Mouse (Mus musculus): ENCODE data around the gene Dpysl4. TPM values are rescaled to one million over a fixed set of nuclear protein-coding genes. Genes with fewer than 3 reads are reported as not detected.

Gene Dpysl4
- 3.7 and 4.3 TPM in 2 replicates for polyA plus RNA-seq (2012; rRNA removed)

DNA sequence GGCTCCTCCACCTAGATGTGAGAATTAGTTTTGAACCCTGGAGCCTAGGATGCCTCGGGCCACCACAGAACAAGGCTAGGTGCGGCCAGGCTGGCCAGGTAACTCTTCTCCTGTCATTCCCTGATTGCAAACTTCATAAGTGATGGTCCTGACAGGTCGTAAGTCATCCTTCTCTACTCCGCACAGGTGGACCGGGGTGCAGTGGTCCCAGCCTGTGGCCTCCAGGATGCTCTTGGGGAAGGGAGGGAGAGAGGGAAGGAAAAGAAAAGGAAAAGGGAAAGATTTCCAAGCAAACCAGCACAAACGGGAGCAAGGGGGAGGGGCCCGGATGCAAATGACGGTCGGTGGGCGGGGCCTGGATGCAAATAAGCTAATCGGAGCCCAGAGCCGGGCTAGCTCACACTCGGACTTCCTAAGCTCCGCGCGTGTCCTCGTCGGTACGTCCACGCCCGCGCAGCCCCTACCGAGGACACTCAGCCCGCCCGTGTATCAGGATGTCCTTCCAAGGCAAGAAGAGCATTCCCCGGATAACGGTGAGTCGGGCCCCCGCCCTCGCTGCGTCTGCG lies at the start of gene Dpysl4:
Dpysl4 (plus strand) TSS at position 373 of the 566 bp plus-strand sequence.
- no peak for DNase-seq (ENCODE audit: low spot score)

DNA sequence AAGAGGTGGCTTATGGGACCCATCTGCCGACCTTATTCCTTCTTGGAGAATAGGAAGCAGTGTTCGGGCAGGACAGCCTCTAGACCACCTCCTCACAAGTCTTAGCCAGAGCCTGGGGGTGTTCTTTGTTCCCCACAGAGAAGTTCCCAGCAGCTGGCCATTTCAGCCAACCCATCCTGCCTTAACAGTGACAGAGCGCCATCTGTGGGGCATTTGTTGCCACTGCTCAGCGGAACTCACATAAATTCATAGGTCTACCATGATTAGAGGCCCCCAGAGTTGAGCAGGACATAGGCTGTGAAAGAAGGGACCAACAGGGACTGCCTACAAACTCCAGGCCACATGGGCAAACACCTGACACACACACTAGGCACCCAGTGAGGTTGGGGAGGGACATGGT lies 22.4 kb upstream of the Dpysl4 start:
- no peak for DNase-seq (ENCODE audit: low spot score)

DNA sequence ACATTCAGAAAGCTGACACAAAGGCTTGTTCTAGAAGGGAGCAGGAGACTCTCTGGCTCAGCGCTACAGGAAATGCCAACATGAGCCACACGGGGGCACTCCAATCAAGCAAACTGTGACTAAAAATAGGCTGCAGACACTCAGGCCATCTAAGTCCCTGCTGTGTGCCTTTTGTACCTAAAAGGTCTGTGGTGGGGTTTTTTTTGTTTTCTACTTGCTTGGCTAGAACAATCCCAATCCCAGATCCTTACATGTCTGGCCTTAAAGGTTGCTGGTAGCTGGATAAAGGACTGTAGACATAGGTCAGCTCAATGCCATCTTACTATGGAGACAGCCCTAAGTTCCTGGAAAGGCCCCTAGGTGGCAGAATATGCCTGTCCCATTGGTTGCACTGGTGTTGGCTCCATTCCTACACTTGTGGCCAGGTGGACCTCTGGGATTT lies 17.6 kb upstream of the Dpysl4 start:
- DNase-seq (ENCODE audit: low spot score): no peak

DNA sequence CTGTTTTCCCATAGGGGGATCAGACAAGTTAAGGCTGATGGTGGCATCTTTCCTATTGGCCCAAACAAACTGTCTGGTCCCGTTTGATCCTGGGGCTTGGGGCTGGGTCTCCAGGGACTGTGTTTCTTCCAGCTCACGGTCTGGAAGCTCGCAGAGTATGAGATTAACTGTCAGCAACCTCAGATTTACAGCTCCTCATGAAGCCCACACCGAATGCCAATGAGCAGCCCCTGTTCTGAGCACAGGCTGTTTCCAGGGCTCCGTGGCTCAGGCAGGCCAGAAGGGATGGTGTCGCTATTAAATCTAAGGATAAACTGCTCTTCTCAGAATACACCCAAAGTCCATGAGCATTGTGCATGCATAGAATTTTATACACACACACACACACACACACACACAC lies 11.6 kb upstream of the Dpysl4 start:
- no peak for DNase-seq (ENCODE audit: low spot score)

DNA sequence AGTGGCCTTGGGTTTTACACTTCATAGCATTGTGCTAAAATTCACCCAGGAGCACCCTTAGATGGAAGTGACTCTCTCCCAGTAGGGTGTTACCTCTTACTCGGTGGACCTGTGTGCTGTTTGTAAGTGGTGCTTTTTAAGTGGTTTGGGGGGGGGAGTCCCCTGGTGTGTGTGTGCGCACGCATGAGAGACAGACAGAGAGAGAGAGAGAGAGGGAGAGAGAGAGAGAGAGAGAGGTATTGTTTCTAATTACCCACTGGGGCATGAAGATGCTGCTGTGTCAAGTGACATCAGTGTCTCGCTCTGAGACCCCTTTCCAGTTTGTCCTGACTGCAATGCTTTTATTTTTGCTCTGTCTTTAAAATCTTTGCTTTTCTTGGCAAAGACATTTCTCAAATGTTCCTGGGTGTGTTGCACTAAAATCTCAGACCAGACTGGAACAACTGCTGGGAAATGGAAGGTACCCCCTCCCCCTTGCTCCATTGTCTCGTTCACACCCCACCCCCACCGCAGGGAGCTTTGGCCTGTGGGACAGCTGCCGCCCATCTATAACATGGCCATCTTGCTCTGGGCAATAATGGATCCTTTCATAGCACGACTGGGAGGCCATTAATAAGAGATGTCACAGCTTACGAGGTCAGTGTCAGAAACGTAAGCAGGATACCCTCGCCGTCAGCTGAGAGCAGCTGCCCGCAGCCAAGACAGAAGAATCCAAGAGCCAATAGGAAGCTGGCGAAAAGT lies 10.6 kb upstream of the Dpysl4 start:
- DNase-seq (ENCODE audit: low spot score): no peak

DNA sequence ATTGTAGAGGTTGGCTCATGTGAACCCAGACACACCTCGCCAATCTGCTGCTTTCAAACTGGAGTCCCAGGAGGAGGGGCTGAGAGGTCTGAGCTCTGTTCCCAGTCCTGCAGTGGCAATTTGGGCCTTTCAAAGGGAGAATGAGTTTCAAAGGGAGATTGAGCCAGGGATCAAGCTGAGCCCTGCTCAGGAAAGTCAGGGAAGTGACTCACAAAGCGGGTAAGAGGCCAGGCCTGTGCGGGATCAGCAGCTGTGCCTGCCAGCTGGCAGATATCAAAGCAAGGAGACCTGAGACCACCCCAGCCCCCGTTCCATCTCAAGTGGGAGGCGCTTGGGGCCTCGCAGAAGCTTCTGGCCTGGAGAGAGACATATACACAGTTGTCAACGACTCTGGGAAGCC lies 8.5 kb upstream of the Dpysl4 start:
- DNase-seq (ENCODE audit: low spot score): no peak

DNA sequence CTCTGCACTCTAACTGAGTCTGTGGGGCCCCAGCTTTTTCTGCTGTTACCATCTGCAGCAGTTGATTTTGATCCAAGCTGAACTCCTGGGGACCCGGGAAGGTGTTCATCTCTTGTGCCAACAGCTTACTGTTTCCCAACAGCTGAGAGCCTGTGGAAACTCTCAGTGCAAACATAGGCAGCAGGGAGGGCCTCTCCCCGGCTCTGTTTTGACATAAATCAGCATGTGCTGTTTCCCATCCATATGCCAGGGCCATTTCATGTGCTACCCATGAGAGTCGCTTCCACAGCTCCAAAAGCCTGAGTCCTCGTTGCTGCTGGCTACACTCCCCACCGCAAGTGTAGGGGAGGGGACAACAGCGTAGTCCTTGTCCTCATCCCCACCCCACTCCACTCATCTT lies 7.6 kb upstream of the Dpysl4 start:
- DNase-seq (ENCODE audit: low spot score): no peak

DNA sequence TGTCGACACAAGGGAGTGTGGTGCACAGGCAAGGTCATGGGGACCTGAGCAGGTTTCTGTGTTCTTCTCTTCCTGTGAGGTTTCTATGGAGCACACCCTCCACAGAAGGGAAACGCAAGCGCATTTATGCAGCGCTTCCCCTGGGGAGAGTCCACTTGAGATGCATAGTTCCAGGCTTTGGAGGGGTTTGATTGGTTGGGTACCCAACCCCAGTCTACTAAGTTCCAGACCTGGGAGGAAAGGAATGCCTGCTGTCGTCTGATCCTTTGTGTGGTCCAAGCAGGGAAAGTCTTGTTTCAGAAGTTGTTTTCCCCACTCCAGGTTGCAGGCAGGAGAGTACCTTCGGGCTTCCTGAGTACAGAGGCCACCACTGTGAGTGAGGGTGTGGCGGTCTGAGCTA lies 6.7 kb upstream of the Dpysl4 start:
- DNase-seq (ENCODE audit: low spot score): no peak

DNA sequence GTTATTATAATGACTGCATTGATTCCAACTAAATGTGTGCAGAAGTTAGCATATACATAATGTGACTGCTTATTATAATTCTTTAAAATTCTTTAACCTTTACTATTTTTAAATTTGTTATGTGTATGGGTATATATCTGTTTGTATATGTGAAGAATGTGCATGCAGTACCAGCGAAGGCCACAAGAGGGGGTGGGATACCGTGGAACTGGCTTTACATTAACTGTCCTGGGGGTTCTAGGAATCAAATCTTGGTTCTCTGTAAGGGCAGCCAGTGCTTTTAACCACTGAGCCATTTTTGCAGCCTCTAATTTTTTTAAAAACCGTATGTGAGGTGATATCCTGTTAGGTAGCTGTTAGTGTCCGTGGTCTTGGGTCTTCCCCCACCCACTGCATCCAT lies 5.1 kb upstream of the Dpysl4 start:
- no peak for DNase-seq (ENCODE audit: low spot score)

DNA sequence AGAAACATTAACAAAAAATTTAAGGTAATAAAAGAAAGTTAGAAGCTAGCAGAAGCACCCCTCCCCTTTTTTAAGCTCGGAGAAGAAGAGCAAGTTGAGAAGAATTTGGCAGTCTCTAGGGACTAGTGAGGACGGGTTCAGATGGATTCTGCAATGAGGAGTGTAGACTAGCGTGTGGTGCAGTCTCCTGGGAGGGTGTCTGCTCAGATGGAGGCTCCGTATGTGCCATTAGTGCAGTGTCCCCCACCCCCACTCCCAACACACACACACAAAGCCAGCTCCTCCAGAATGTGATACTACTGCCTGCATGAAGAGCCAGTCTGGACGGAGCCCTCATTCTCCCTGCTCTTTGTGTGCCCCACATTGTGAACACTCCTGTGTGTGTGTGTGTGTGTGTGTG lies 4.6 kb upstream of the Dpysl4 start:
- DNase-seq (ENCODE audit: low spot score): no peak

DNA sequence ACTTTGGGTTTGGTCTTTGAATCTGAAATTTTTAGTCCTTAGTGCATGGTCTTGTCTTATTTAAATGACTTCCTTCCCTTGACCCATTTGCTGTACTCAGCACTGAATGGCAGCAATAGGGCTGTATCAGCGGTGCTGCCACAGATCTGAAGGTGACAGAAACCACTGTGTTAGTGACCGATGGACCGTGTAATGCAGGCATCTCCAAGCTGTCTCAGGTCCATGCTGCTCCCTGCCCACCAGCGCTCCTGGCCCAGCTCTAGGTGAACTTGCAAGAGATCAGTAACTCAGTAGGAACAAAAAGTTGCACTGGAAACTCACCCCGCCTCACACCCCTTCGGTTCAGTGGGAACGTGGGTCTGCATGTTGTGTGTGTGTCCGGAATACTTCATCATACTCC lies 3.5 kb upstream of the Dpysl4 start:
- DNase-seq (ENCODE audit: low spot score): no peak

DNA sequence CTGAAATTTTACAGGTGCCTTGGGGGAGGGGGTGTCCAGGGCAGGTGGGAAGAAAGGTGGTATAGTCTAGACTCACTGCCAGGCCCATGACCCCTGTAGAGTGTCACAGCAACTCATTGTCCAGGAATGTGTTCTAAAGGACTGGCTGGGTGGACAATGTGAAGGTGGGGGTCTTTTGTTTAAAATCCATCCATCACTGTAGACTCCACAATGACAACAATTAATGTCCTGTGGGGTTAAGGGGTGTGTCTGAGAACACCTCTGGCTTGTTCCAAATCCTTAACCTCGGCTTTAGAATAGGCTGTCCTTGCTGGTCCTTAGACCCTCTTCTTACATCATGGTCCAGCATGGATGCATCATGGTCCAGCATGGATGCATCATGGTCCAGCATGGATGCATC lies 1.5 kb upstream of the Dpysl4 start:
- DNase-seq (ENCODE audit: low spot score): no peak

DNA sequence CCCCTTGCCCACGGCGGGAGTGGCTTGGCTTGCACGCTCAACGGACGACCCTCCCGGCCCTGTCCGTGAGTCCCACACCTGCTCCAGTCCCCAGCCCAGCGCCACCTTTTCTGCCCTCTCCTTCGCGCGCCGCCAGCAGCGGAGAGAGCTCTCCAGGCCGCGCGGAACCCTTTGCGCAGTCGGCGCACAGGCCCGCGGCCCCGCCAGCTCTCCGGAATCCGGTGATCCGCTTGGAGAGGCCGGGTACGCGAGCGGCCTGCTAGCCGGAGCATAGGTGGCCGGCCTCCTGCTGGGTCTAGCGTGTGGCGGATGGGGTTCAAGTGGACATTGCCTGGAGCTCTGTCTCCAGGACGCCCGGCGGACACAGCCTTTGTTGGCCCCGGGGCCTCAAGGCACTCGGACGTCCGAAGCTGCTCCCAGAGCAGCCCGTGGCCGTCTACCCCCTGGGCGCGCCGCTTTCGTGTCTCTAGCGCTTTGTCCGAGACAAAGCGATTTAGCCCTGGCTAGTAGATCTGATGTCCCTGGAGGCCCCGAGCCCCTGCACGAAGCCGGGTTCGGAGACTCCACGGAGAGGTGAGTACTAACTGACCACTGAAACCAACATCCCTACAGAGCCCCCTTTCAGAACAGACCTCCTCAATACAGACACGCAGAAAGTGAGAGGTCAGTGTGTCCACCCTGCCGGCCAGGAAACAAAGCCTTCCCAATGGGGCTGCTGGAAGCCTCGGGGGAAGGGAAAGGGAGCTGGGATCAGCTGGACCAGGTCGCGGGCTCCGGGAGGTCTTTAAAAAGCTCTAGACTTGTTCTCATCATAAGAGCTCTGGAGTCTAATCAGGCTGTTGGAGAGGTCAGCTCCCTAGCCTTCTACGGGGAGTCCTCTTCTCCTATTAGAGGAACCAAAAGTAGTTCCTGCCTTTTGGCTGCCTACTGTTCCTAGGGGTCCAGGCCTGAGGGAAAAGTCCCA lies 676 bp downstream of the Dpysl4 start:
- no peak for DNase-seq (ENCODE audit: low spot score)

DNA sequence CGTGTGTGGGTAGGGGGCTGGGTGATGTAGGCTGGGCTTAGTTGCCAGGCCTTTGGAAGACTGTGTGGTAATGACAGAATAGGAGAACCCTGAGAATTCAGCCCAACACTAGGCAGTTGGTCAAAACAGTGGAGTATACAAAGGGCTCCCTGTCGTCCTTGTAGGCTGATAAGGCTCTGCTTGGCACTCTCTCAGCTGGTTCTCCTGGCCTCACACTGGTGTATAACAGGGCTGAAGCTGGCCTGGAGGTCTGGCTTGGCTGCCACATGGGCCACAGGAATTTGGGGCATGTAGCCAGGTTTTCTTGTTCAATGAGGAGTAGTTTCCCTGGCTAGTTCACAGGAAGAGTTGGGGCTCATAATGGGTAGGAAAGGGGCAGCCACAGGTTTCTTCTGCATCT lies 2.0 kb downstream of the Dpysl4 start:
- DNase-seq (ENCODE audit: low spot score): no peak

DNA sequence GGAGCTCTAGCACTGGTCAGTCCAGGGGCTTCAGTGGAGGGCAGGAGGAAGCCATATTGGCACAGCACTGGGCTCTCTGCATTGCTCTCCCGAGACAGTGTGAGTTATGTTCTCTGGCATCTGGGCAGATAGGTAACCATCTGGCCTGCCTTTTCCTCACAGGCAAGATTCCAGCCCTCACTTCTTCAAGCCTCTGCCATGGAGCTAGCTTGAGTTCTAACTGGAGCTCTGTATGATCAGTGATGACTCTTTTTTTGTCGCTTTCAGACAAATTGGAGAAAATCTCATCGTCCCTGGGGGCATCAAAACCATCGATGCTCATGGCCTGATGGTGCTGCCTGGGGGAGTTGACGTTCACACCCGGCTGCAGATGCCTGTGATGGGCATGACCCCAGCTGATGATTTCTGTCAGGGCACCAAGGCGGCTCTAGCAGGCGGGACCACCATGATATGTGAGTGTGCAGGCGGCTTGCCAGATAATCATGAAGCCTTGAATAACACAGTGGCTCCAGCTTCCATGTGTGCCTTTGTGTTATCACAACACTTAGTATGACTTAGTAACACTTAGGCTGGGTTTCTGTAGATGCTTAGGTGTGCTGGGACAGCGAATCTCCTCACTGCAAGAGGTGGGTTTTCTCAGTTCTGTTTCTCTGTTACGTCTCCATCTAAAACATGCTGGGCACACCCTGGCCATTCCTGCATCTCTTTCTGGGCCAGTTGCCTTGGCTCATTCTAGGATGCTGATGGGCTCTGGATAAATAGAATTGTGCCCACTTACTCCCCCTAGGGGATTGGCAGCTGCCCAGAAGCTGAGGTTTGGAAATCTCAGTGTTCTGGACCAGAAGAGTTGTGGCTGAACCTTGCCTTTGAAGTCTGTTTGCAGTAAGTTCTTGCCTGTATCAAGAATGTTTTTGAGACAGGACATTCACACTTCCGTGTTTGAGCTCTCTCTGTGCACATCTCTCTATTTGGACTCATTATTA lies 4.4 kb downstream of the Dpysl4 start:
- DNase-seq (ENCODE audit: low spot score): no peak

DNA sequence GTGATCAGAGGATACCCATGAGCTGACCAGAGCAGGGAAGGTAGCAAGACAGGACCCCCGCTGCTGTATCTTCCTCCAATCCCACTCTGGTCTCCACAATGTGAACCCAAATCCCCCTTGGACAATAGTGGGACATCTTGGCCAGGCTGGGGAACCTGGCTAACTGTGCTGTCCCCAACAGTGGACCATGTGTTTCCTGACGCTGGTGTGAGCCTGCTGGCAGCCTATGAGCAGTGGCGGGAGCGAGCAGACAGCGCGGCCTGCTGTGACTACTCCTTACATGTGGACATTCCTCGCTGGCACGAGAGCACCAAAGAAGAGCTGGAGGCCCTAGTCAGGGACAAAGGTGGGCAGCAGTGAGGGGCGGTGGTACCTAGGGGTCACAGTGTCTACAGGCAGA lies 5.9 kb downstream of the Dpysl4 start:
- DNase-seq (ENCODE audit: low spot score): no peak

DNA sequence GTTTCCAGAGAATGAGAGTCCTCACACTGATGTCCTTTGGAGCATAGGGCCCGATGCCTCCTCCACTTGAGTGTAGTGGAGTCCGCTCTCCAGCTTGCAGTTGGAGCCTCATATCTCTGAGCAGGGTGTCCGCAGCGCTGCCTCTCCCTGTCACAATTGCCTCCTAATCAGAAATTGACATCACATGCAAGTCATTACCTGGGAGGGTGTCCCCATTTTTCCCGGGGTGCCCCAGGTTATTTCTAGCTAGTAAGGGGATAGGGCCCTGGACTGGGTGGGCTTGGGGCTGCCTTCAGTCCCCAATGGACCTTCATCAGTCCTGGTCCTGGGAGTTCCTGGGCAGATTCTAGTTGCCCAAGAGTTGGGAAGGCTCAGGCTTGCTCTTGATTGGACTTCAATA lies 6.9 kb downstream of the Dpysl4 start:
- DNase-seq (ENCODE audit: low spot score): no peak

DNA sequence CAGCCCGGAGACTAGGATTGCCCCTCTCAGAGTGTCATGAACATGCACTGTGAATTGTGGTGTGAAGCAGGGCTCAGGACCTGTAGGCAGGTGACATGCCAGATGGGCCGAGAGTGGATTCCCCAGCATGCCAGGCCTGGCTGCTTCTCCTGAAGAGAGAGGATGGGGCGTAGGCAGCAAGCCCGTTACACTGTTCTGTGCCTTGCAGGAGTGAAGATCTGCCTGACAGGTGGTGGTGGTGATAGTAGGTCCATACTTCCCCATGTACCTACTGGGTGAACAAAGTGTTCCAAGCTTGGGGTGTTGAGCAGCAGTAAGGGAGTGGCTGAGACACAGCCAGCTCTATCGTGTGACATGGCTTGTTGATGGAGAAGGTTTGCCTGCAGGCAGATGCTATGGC lies 7.3 kb downstream of the Dpysl4 start:
- DNase-seq (ENCODE audit: low spot score): no peak

DNA sequence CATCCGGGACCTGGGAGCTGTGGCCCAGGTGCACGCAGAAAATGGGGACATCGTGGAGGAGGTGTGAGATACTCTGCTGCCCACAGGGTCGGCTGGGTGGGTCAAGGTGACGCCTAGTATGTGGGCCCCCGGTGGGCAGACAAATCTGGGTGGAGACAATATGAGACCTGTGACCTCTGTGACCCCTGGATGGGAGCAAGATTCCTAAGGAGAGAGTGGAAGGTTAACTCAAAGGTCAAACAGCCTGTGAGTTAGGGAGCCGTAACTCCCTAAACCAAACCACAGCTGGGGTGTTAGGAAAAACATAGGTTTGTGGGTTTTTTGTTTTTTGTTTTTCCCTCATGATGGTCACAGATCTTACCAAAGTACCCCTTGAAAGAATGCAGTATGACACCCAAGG lies 8.0 kb downstream of the Dpysl4 start:
- no peak for DNase-seq (ENCODE audit: low spot score)

DNA sequence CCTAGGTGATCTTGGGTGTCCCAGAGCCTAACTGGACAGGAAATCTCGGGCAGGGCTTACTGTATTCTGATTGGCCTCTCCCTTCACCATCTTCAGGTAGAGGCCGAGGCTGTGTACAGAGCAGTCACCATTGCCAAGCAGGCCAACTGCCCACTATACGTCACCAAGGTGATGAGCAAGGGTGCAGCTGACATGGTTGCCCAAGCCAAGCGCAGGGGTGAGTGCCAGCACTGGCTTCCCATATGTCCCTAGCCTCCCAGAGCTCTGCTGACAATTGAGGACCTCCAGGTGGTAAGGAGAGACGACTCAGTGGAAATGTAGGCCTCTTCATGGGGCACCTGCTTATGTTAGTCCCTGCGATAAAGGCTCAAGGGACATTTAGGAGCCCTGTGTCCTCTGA lies 9.0 kb downstream of the Dpysl4 start:
- no peak for DNase-seq (ENCODE audit: low spot score)

DNA sequence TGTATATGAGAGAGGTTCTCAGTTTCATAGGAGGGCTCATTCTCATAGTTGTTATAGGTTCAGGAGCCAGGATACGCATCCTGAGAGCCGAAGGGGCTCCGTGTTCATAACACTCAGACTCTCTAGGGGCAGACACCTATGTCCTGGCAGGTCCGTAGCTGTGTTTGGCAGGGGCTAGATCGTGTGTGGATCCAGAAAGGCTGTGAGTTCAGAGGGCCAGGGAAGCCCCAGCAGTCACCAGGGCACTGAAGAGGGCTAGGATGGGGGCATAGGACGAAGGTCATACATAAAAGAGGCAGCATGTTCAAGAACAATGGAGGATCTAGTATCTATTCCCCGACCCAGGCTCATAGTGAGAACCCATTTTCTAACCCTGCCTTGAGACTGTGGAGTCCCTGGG lies 9.5 kb downstream of the Dpysl4 start:
- no peak for DNase-seq (ENCODE audit: low spot score)

DNA sequence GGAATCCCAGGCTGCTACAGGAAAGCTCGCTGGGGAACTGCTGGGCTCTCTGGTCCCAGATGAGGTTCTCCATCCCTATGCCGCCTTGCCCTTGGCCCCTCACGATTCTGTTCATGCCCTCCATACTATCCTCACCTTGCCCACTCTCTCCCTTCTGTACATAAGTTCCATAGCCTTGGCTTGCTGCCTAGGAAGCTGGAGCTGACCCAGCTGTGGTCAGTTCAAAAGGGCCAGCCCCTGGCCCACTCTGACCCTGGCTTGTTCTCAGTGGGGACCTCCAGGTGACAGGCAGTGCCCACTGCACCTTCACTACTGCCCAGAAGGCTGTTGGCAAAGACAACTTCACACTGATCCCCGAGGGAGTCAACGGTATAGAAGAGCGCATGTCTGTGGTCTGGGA lies 10.6 kb downstream of the Dpysl4 start:
- no peak for DNase-seq (ENCODE audit: low spot score)
